Mouse (Mus musculus) adrenal gland, postnatal 4 days (tissue): ENCODE measurements around the gene Fam184a. TPM values are rescaled to one million over a fixed set of nuclear protein-coding genes. Genes with fewer than 3 reads are reported as not detected.

Experiments used
- DNase-seq, 2 experiments: peaks; one replicate each; pipeline ENCODE4 v3.0.0; 2021 to 2022; ENCODE audit warnings: low spot score in 2 of 2, mixed read lengths in 2 of 2
- long read RNA-seq, 2 experiments: library from polyadenylated mRNA; stranded (forward); transcript quantifications; one replicate each; pipeline ENCODE4 v2.0.0; 2021
- total RNA-seq, 2 experiments: library from RNA; stranded (reverse); gene quantifications; 2 replicates each; pipeline ENCODE4 v1.2.3; 2021

Fam184a gene
- total RNA-seq = 1 to 10 TPM; 4.7 to 6.6 TPM
- long read RNA-seq, experiment 1, partial matches to known transcripts = 1 of 1 reads
- long read RNA-seq, experiment 1, other reads (novel, unspliced or antisense) = 0 of 1 reads
- long read RNA-seq, experiment 2, partial matches to known transcripts = 1 of 2 reads
- long read RNA-seq, experiment 2, other reads (novel, unspliced or antisense) = 1 of 2 reads

DNA sequence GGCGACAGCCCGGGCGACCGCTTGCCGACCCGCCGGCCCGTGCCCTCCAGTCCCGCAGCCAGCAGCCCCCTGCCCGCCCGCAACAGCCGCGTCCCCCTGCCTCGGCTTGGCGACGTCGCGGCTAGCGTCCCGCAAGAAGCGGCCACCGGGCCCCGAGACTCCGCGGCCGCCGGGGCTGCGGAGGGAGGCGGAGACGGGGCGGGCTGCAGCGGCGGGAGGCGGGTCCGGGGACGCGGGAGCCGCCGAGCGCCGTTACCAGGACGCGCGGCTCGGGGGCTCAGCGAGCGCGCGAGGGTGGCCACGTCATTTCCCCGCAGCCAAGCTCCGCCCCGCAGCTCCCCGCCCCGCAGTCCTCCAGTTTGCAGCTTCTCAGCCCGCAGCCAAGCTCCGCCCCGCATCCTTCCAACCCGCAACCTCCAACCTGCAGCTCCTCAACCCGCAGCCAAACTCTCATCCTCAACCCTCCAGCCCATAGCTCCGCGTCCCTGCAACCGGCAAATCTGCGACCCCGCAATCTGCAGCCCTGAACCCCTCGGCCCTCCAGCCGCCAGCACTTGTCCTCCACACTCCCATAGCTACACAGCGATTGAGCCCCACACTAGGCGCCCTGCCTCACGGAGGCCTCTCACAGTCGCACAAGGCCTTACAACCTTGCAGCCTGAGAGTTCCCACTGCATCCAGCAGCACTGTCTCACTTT, at the start of gene Fam184a:
TSS of gene Fam184a (minus strand) at position 169 of the 698 bp plus-strand sequence.
- peak in 1 of 2 experiments; percentile 14 for DNase-seq

DNA sequence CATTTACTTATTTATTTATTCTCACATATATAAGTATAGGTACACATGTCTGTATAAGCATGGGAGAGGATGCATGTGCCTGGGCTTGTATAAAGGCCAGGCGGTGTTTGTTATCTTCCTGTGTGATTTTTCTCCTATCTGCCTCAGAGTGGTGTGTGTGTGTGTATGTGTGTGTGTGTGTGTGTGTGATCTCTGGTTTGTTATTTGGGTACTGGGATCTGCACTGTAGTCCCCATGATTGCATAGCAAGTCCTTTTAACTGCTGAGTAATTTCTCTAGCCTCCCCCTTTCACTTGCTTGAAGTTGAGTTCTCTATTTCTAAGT, 45.3 kb upstream of the Fam184a start:
- no peak for DNase-seq

DNA sequence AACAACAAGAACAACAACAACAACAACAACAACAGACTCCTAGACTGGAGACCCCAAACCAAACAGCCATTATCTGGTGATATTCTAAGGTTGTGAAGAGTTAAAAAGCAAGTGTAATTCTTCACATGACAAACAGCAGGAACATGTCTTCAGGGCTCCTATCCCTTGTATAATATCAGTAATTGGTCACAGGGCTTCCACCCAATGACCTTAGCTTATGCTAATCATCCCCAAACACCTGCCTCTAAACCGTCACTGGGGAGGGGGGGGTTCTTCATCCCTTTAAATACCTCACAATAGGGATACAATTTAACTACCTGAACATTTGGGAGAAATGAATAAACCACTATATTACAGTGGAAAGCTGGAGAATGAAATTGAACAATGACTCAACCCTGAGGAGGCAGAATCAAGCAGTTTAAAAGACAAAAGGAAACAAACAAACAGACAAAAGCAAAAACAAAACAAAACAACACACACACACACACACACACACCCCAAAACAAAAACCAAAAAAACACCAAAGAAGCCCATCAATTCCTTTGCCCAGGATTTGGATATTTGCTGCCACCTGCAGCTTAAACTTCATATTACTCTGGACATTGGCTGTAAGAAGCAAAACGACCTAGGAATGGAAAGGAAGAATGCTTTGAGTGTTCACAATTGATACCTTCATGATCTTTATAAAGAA, 44.8 kb upstream of the Fam184a start:
- no peak for DNase-seq

DNA sequence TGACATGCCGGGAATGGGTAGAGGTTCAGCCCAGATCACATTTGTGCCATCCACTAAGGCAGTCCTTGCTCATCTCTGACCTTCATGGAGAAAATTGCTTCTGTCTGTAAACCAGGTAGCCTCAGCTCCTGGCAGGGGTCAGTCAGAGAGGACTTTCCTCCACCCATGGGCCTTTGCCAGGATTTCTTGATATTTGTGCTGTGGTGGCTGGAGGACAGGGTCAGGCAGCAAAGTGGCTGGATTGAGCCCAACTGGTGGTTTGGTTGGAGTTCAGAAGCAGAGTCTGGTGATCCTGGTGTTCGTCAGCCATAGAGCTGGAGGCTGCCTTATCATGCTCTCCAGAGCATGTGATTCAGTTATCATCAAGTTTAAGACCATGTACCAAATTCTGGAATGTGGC, 40.4 kb upstream of the Fam184a start:
- no peak for DNase-seq

DNA sequence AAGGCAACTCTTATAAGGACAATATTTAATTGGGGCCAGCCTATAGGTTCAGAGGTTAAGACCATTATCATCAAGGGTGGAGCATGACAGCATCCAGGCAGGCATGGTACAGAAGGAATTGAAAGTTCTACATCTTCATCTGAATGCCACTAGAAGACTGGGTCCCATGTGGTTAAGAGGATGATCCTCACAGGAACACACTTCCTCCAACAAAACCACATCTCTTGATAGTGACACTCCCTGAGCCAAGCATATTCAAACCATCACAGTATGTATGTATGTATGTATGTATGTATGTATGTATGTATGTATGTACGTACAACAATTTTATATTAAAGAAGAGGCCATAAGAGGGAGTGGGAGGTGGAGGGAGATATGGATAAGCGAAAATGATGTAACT, 25.7 kb upstream of the Fam184a start:
- no peak for DNase-seq

DNA sequence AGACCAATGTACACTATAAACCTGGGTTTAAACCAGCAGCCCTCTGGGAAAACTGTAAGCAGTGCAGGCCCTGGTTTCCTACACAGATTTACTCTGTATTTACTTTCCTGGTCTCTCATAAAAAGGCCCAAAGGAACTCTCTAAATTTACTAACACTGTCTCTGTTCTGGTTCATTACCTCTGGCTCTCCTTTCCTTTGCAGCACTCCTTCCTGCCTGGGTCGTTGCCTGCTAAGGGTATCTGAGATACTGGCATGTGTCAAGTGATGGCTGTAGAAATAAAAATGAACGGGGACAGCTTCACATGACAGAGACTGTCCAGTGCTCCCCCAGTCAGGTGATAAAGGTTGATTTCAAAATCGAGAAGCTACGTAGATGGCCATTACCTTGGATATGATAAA, 21.8 kb upstream of the Fam184a start:
- DNase-seq = no peak

DNA sequence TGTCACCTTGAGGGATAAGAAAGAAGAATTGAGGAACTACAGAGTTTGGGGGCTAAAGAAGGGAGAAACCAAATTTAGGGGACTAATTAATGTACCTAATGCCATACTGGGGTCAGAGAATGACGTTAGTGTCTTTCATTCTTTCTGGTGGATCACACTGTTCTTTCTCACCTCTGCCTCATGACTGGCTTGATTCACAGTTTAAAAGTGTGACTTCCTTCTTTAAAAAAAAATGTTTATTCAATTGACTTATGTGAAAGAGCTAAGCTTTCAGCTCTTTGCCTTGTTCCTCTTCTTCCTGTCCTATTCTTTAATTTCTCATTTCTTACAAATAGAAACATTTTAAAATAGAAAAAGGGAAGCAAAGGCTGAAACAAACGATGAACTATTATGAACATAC, 20.6 kb upstream of the Fam184a start:
- DNase-seq = no peak

DNA sequence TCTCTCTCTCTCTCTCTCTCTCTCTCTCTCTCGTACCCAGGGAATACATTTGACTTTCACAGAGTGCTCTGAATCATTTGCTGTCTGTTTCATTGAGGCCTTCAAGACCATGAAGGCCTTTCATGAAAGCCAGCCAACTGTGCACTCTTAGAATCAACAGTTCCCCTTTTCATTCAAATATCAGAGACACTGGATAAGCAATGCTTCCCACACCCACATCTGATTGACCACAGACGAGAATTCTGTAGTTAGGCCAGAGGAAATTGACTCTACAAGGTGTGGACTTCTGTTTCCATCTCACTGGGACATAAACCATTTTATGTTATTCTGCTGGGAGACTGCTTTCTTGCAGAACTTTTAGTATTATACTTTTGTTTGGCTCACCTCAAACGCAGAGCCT, 17.8 kb upstream of the Fam184a start:
- no peak for DNase-seq

DNA sequence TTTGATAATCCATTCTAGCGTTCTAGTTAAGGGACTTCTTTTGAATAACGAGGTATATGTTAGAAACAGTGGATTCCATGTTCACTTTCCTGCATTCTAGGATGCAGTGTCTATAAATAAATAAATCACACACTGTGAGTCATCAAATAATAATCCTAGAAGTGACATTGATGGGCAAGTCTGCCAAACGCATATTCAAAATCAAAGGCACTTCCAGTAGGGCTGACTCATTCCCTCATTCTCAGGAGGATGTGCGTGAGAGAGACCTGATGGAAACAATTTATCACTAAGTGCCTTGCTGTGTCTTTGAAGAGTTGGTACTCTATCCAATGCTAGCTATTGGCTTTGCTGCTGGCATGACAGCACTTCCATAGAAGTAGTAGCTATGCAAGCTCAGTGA, 14.5 kb upstream of the Fam184a start:
- DNase-seq = no peak

DNA sequence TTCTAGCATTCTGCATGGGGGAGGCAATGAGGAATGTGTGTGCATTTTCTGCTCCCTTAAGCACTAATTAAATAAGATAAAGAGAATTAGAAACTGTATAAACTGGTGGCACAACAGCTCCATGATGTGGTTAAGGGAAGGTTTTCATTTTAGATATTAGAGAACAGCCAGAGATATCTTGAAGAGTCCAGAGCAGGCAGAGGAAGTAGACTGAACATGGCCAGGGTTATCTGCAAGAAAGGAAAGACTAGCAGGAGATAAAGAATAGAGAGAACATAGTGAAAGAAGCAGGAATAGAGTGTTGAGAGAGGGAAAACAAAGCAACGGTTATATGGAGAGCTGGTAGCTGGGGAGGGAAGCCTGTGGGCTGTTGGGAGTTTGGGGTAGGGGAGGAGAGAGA, 1.8 kb upstream of the Fam184a start:
- DNase-seq = no peak

DNA sequence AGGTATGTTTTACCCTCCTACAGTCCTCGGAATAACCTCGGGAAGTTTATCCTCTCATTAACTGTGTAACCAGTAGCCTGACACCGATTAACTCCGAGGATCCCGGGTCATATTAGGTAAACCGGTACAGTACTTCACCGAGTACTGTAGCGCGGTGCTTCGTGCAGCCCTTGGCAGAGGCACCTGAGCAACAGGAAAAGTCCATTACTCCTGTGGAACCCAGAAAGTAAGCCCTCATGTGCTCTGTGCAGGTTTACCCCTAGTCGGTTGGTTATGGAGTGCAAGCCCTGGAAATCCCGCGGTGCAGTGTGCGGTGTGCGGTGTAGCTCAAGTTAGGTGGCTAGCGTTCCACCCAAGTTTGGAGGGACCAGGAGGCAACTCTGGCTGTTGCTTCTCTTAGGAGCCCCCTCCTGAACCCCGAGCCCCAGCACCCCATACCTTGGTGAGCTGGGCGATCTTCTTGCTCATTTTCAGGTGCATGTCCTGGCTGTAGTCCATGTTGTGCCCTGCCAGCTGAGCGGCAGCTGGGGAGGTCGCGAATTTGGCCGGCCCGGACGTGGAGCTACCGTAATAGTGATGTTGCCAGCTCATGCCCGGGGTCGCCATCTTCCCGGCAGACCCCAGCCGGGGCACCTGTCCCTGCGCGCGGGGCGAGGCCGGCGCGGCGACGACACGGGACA, 508 bp downstream of the Fam184a start:
- no peak for DNase-seq

DNA sequence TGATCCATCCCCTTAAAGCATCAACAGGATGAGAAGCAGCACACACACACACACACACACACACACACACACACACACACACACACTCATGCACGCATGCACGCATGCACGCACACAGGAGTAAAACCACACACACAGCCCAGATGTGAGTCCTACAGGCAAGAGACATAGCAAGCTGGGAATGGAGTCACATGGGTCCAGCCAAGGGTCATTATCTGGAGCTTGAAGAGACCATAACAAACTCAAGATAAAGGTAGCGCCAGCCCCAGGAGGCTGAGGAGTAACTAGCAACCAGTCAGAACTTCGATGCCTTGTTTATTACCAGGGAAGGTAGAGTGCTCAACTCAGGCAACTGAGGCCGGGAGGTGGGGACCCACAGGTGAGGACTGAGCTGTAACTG, 4.9 kb downstream of the Fam184a start:
- no peak for DNase-seq

DNA sequence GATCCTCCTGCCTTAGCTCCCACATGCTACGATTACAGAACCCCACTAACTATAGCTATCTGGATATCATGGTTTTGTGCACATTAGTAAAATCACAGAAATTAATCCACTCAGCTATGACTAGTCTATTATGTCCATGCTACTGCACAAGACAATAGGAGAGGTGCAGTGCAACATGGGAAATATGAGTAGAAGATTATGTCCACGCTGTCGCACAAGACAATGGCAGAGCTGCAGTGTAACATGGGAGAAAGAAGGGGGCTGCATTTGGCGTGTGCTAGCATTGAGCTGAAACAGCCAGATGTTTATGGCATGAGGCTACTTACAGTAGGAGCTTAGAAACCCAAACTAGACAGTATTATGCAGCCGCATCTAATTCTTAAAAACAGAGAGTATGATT, 8.0 kb downstream of the Fam184a start:
- no peak for DNase-seq

DNA sequence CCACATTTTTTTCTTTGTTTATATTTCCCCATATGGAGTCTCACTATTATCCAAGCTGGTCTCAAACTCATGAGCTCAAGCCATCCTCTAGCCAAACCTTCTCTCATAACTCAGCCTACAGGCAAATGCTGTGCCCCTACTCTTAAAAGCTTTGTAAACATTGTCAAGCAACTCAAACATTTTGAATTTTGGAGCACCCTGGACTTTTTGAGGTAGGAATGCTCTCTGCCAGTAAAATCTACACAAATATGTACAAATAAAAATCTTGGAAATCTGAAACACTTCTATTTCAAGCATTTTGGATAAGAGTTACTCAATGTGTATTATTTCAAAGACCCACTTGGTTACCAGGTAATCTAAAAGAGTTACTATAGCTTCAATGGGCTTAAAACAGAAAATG, 10.9 kb downstream of the Fam184a start:
- DNase-seq = no peak

DNA sequence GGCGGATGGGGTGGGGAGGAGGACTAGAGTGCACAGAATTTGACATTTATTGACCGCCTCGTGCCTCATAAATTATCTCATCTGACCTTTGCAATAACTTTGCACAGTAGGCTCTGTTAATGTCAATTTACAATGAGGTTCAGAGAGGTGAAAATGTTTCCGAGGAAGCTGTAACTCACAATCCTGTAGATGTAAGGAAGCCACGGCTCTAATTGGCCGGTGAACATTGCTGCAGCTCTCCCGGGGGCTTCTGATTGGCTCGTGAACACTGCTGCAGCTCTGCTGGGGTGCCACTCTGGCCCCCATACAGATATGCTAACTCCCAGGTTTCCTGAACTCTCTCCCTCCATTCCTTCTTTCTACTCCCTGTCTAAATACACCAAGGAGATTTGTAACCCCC, 12.1 kb downstream of the Fam184a start:
- no peak for DNase-seq

DNA sequence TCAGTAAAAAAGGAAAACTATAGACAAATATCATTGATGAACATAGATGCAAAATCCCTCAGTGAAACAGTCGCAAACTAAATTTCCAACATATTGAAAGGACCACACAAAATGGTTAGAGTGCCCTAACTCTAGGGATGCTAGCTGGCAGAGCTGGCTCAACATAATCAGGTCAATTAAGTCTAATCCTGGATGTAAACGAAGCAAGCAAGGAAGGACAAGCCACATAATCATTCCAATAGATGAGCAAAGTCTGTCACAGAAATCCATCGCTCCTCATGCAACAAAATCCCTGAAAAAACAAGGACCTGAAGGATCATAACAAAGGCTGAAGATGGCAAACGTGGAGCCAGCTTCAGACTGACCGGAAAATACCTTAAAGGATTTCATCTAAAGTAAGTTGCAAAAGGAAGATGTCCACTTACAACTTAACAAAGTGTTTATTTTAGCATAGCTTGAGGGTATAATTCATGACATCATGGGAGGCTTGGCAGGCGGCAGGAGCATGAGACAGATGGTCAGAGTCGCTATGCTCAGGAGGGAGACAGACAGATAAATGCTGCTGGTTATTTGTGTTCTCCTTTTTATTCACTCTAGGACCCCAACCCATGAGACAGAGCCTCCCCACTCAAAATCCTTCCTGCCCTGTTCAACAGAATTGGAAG, 15.6 kb downstream of the Fam184a start:
- DNase-seq = no peak

DNA sequence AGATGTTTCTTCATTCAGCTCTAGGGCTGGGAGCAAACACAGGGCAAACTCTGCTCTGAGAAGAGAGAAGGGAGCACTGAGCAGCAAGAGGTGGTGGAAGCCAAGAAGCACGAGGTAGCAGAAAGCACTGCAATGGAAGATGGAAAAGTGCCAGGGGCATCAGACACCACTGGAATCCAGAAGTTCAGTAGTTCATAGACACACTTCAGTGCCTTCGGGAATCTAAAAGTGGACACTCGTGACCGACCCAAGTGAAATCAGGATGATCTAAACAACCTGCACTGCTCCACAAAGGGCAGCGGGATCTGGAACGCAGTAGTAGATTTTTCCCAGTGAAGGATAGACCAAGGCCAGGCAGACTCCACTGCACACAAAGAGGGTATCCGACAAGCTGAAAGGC, 18.6 kb downstream of the Fam184a start:
- no peak for DNase-seq

DNA sequence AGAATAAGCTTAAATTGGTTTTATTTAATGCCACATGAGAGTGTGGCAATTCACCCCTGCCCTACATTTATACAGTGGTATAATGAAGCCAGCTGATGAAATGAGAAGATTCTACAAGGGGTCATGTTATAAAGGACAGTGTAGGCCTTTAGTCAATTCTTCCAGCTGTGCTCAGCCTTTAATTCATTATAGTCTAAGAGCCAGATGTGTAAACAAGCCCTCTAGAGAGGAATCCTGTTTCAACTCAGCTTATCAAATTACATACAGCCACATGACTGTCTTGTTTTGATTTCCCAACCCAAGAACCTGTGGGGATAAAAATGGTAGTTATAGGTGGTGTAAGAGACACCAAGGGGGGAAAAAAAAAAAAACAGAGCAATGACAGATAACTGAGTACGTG, 22.0 kb downstream of the Fam184a start:
- no peak for DNase-seq

DNA sequence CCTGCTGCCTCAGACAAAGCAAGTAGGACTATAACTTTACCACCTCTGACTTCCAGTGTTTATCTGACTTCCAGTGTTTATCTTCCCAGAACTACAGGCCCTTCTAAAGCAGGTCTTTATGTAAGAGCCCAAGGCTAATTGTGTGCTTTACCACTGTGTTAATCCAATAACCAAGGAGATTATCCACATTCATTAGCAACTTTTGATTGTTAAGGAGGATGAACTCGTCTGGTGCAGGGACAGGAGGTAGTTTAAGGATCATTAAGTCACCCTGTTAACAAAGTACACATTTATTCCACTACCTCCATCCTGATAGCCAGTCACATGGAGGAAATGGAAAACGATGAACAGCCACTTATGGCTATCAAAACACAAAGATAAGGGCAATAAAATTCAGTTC, 25.6 kb downstream of the Fam184a start:
- DNase-seq = no peak

DNA sequence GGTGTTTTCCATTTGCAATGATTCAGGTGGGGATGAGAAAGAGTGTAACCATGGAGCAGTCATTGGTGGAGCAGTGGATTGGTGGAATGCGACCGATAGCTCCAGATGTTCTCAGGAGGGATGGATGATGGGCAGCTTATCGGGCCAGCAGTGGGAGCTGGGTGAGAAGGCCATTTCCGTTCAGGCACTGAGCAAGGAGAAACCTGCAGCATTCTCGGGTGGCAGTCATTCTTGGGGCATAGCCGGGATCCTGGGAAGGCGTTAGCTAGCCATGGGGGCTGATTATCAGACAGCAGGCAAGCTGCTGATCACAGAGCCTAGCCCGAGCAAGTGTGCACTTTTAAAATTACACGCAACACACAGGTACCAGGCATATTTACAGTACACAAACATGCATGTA, 46.4 kb downstream of the Fam184a start:
- no peak for DNase-seq

DNA sequence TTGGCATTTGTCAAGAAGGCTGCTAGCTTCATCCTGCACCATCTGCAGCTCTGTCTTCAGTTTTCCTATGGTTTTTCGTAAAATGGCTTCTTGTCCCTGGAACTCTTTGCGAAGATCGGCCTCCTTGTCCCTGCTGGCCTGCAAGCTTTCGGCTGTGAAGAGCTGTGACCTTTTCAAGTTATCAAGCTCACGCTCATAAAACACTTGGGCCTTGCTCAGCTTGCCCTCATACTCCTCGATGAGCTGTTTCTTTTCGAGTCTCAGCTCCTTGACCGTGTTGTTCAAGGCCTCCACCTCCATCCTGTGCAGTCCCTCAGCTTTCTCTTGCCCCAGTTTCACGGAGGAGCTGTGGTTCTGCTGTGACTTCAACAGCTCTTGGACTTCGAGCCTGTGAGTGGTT, 52.4 kb downstream of the Fam184a start:
- no peak for DNase-seq

DNA sequence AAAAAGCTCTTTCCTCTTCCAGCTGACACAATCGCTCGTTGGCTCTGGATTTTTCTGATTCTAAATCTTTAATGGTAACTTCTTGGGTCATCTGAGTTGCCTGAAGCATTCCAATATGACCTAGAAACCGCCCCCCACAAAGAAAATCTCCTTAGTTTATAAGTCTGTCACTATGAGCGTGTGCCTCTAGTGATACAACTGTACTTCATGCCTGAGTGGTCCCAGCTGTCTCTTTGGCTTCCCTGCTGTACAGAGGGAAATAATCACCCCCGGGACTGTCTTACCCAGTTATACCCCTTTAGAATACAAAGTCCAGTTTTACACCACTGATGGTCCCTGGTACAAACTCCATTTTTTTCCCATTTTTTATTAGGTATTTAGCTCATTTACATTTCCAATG, 56.2 kb downstream of the Fam184a start:
- DNase-seq = no peak
